Mouse (Mus musculus) cortical plate, adult 2 months (tissue): Measurements from ENCODE around the gene Armc10.
A peak's percentile ranks its signal among the peaks of the same experiment; 100 is the strongest.

Experiments
- CTCF ChIP-seq: fragments of 200-500 bp; IDR thresholded peaks from 2 replicates; pipeline ENCODE4 v1.5.1; 2011; ENCODE audit warnings: mild to moderate bottlenecking, control low read depth, low read length; ENCODE audit not compliant: insufficient read depth; ENCODE audit errors: extremely low read depth
- POLR2A ChIP-seq: fragments of 200-500 bp; IDR thresholded peaks from 2 replicates; pipeline ENCODE4 v1.6.1; 2011; ENCODE audit warnings: mild to moderate bottlenecking, low read length, control low read depth; ENCODE audit not compliant: insufficient read depth; ENCODE audit errors: extremely low read depth

GRCm38 (mm10) chr5:21658623-21659395 lies 13.2 kb downstream of the Armc10 start:
- TF ChIP-seq CTCF (peak; percentile 84), POLR2A (no peak)
